Mouse (Mus musculus) WW6 (cell line): Measurements from ENCODE around the gene Gm42417.

Source experiments
- DNase-seq: peaks from one replicate; pipeline ENCODE4 v3.0.0-alpha.2; 2013; ENCODE audit warnings: low read depth, low spot score

The Gm42417 gene

GRCm38 (mm10) chr1:36522210-36522609 lies 17.0 kb downstream of the Gm42417 start:
- no peak for DNase-seq

- DNase-seq, result no peak
These were observed 19.6 kb downstream of the Gm42417 start for GRCm38 (mm10) chr1:36519626-36520025.

- DNase-seq, result no peak
These were observed 21.0 kb downstream of the Gm42417 start for GRCm38 (mm10) chr1:36518259-36518658.

GRCm38 (mm10) chr1:36513718-36514117 lies 25.5 kb downstream of the Gm42417 start:
- no peak for DNase-seq

- no peak for DNase-seq
These were observed 25.9 kb downstream of the Gm42417 start for GRCm38 (mm10) chr1:36513310-36513709.

- no peak for DNase-seq
These were observed 26.3 kb downstream of the Gm42417 start for GRCm38 (mm10) chr1:36512966-36513280.

GRCm38 (mm10) chr1:36512089-36512965 lies 26.9 kb downstream of the Gm42417 start:
- DNase-seq, result no peak

- DNase-seq, result peak; percentile 94
These were observed 27.8 kb downstream of the Gm42417 start, which contains the start of gene Cnnm3 for GRCm38 (mm10) chr1:36511289-36512021. TSS of gene Cnnm3 (plus strand) at chr1:36511867.

GRCm38 (mm10) chr1:36508238-36508637 lies 31.0 kb downstream of the Gm42417 start:
- no peak for DNase-seq

- peak; percentile 45 for DNase-seq
These were observed 38.0 kb downstream of the Gm42417 start for GRCm38 (mm10) chr1:36501261-36501660.

GRCm38 (mm10) chr1:36497312-36497711 lies 41.9 kb downstream of the Gm42417 start:
- DNase-seq, result no peak

- no peak for DNase-seq
These were observed 42.5 kb downstream of the Gm42417 start for GRCm38 (mm10) chr1:36496719-36497118.

GRCm38 (mm10) chr1:36493299-36493698 lies 45.9 kb downstream of the Gm42417 start:
- no peak for DNase-seq

- DNase-seq, result no peak
These were observed 46.7 kb downstream of the Gm42417 start for GRCm38 (mm10) chr1:36492416-36493139.

- DNase-seq, result no peak
These were observed 49.6 kb downstream of the Gm42417 start for GRCm38 (mm10) chr1:36489661-36490060.

- DNase-seq, result no peak
These were observed 52.1 kb downstream of the Gm42417 start for GRCm38 (mm10) chr1:36487111-36487510.

- DNase-seq, result no peak
These were observed 54.1 kb downstream of the Gm42417 start for GRCm38 (mm10) chr1:36485080-36485479.

- no peak for DNase-seq
These were observed 55.4 kb downstream of the Gm42417 start for GRCm38 (mm10) chr1:36483825-36484224.
